Mouse (Mus musculus) hindbrain, embryonic 11.5 days (tissue): ENCODE results near the gene Pds5a. TPM values are rescaled to one million over a fixed set of nuclear protein-coding genes. Genes with fewer than 3 reads are reported as not detected.

Experiments
- ATAC-seq: fragments of 200-750 bp; cut with Nextera tagmentation; 2 replicates; pipeline ENCODE4 v1.8.0; 2017; ENCODE audit warnings: mild to moderate bottlenecking, moderate TSS enrichment, moderate library complexity; ENCODE audit not compliant: low FRiP score
- DNase-seq: peaks from one replicate; pipeline ENCODE4 v3.0.0-alpha.2; 2015; ENCODE audit warnings: low spot score
- H3K27ac ChIP-seq: fragments of 300-500 bp; sonication (generic); 2 replicates; pipeline ENCODE4 v1.5.1; 2014; ENCODE audit warnings: mild to moderate bottlenecking, low read depth, low read length
- H3K27me3 ChIP-seq: fragments of 300-500 bp; sonication (generic); 2 replicates; pipeline ENCODE4 v1.6.1; 2014; ENCODE audit warnings: mild to moderate bottlenecking, low read length, moderate library complexity, mixed read lengths; ENCODE audit not compliant: control insufficient read depth, insufficient read depth
- H3K36me3 ChIP-seq: fragments of 300-500 bp; sonication (generic); 2 replicates; pipeline ENCODE4 v1.6.1; 2014; ENCODE audit warnings: mild to moderate bottlenecking, low read length, moderate library complexity, mixed read lengths; ENCODE audit not compliant: control insufficient read depth, insufficient read depth
- H3K4me1 ChIP-seq: fragments of 300-500 bp; sonication (generic); replicated peaks from 2 replicates; pipeline ENCODE4 v1.6.1; 2014; ENCODE audit warnings: low read length, mixed read lengths; ENCODE audit not compliant: control insufficient read depth, insufficient read depth
- H3K4me2 ChIP-seq: fragments of 300-500 bp; sonication (generic); replicated peaks from 2 replicates; pipeline ENCODE4 v1.6.1; 2014; ENCODE audit warnings: mild to moderate bottlenecking, low read depth, low read length
- H3K4me3 ChIP-seq: fragments of 300-500 bp; sonication (generic); 2 replicates; pipeline ENCODE4 v1.5.1; 2014; ENCODE audit warnings: low read depth, low read length
- H3K9ac ChIP-seq: fragments of 300-500 bp; sonication (generic); 2 replicates; pipeline ENCODE4 v1.6.1; 2014; ENCODE audit warnings: low read depth, low read length
- H3K9me3 ChIP-seq: fragments of 300-500 bp; sonication (generic); 2 replicates; pipeline ENCODE4 v1.6.1; 2016; ENCODE audit warnings: low read length; ENCODE audit not compliant: control insufficient read depth
- WGBS: fragments of 180-500 bp; shearing (Covaris S2); extraction: QIAGEN DNeasy Blood & Tissue Kit; methylation state at CpG from one replicate; pipeline ENCODE4 v1.1.7; 2014; 5-methylcytosine and 5-hydroxymethylcytosine counted together
- polyA plus RNA-seq: library from polyadenylated mRNA; unstranded; fragments of >200 nt; fragmentation: Nextera tagmentation; extraction: Ambion mirVana; gene quantifications from 2 replicates; pipeline ENCODE4 v1.2.1, GENCODE M21; 2014

Pds5a gene
- polyA plus RNA-seq, 1 experiment from 2014 or later = 114 TPM

GRCm38 (mm10) chr5:65610541-65610940 is 87.5 kb downstream of the Pds5a start:
- Histone ChIP-seq H3K27ac (no peak overlapping the region), H3K4me2 (no peak overlapping the region), H3K27me3 (no peaks in the 10 kb centered on the region), H3K4me1 (no peaks in the 10 kb centered on the region), H3K9ac (no peak overlapping the region), H3K36me3 (0 out of 2 replicates have a peak, but pooled peaks cover 4% of the 10 kb centered on the region), H3K4me3 (no peak overlapping the region), H3K9me3 (no peaks in the 10 kb centered on the region)
- DNase-seq (no peak), ATAC-seq (no peak)
- WGBS = 85% methylated on average over 4 of the region's 4 CpGs

DNA sequence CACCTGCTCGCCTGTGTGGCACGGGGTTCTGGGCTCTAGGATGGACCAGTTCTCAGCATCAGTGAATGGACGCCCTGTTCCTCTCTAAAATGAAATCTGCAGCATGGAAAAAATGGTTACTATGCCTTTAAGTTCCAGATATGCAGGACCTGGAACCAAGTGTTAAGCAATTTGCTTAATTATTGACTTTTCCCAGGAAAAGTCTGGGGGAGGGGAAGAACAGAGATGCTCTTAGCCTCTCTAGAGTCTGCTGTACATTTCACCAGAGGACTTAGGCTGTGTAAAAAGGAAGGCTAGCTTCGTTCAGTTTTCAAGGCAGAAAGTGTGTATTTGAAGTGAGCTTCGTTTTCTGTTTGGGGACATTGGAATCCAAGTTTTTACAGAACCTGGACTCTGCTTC is 88.3 kb downstream of the Pds5a start:
- ATAC-seq = no peak
- WGBS = 90% methylated on average over 5 of the region's 5 CpGs
- H3K4me1 ChIP-seq = no peaks in the 10 kb centered on the region

DNA sequence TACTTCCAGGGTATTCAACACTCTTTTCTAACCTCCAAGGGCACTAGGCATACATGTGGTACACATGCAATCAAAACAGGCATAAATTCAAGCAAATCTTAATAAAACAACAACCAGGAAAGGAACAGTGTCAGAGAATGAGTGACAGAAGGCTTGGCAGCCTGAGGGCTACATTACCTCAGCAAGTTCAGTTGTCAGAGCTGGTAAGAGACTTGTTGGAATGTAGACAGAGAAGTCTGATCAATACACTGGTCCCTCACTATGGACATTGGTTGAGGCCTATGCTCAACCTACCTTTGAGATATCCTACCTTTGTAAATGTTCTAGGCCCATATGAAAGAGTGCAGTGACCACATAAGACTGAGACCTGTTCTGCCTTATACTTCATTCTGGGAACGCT is 91.3 kb downstream of the Pds5a start:
- no peaks in the 10 kb centered on the region for H3K9me3 ChIP-seq
- no peak overlapping the region for H3K27ac ChIP-seq
- no peak overlapping the region for H3K4me2 ChIP-seq
- H3K9ac ChIP-seq = no peak overlapping the region
- 95% methylated on average over 1 of the region's 1 CpGs for WGBS
- no peaks in the 10 kb centered on the region for H3K36me3 ChIP-seq
- no peaks in the 10 kb centered on the region for H3K27me3 ChIP-seq
- no peaks in the 10 kb centered on the region for H3K4me1 ChIP-seq
- H3K4me3 ChIP-seq = no peak overlapping the region
- ATAC-seq (no peak), DNase-seq (no peak)

More for the DNA sequence above, 88.3 kb downstream of the Pds5a start:
- H3K36me3 ChIP-seq = no peaks in the 10 kb centered on the region
- H3K9ac ChIP-seq = no peak overlapping the region
- H3K27me3 ChIP-seq = no peaks in the 10 kb centered on the region
- no peak for DNase-seq
- H3K9me3 ChIP-seq = no peaks in the 10 kb centered on the region
- H3K4me3 ChIP-seq = no peak overlapping the region
- H3K27ac ChIP-seq = no peak overlapping the region
- no peak overlapping the region for H3K4me2 ChIP-seq

- no peak for DNase-seq
- Histone ChIP-seq H3K36me3 (no peaks in the 10 kb centered on the region; the same call in 1 of the 2 replicates), H3K9me3 (no peaks in the 10 kb centered on the region), H3K9ac (no peak overlapping the region), H3K4me3 (no peak overlapping the region), H3K27ac (no peak overlapping the region), H3K27me3 (no peaks in the 10 kb centered on the region), H3K4me1 (no peaks in the 10 kb centered on the region), H3K4me2 (no peak overlapping the region)
- ATAC-seq = no peak
- 93% methylated on average over 7 of the region's 7 CpGs for WGBS
Measured at GRCm38 (mm10) chr5:65599681-65600080, 98.4 kb downstream of the Pds5a start.

DNA sequence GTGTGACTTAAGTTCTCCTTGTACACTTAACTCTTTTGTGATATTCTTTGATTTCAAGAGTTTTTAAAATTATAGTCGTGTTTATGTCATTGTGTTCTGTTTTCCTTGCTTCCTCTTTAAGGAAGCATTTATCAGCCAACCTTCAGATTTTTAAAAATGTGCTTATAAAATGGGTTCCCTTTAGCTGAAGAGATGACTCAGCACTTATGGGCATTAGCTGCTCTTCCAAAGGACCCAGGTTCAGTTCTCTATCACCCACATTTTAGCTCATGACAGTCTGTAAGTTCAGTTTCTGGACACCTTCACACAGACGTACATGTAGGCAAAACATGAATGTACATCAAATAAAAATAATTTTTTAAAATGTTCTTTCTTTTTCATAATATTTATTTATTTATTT is 105.7 kb downstream of the Pds5a start:
- Histone ChIP-seq H3K36me3 (no peaks in the 10 kb centered on the region), H3K4me2 (no peak overlapping the region), H3K4me3 (no peak overlapping the region), H3K4me1 (no peaks in the 10 kb centered on the region), H3K9ac (no peak overlapping the region), H3K9me3 (no peaks in the 10 kb centered on the region), H3K27me3 (no peaks in the 10 kb centered on the region), H3K27ac (no peak overlapping the region)
- ATAC-seq (no peak), DNase-seq (no peak)
- WGBS = 95% methylated on average over 2 of the region's 2 CpGs

- no peaks in the 10 kb centered on the region for H3K36me3 ChIP-seq
- no peak overlapping the region for H3K4me3 ChIP-seq
- H3K9ac ChIP-seq = no peak overlapping the region
- ATAC-seq = no peak
- no peak for DNase-seq
- no peak overlapping the region for H3K4me2 ChIP-seq
- H3K27me3 ChIP-seq = no peaks in the 10 kb centered on the region
- WGBS = 96% methylated on average over 1 of the region's 1 CpGs
- H3K27ac ChIP-seq = no peak overlapping the region
- H3K4me1 ChIP-seq = no peaks in the 10 kb centered on the region
- H3K9me3 ChIP-seq = no peaks in the 10 kb centered on the region
Measured at GRCm38 (mm10) chr5:65590199-65590598, 107.9 kb downstream of the Pds5a start.

DNA sequence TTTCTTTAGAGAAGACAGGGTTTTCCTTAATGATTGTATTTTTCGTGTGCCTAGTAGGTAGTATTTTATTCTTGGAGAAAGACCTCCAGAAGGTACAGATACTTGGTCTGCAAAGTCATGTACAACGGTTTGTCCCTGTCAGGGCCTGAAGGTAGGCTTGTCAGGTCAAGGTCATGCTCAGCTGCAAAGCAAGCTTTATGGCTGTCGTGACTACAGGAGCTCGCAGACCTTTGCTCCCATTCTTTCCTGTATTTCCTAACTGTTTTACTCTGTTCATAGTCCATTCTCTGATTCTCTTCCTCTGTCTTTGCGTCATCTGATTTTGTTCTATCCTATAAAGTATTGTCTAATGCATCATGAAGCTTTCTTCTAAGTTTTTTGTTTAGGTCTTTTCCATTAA is 111.8 kb downstream of the Pds5a start:
- no peak for DNase-seq
- 0 out of 2 replicates have a peak, but pooled peaks cover 2% of the 10 kb centered on the region for H3K36me3 ChIP-seq
- no peaks in the 10 kb centered on the region for H3K9me3 ChIP-seq
- no peak overlapping the region for H3K4me2 ChIP-seq
- no peaks in the 10 kb centered on the region for H3K27me3 ChIP-seq
- no peak overlapping the region for H3K27ac ChIP-seq
- H3K4me3 ChIP-seq = no peak overlapping the region
- H3K9ac ChIP-seq = no peak overlapping the region
- ATAC-seq = no peak
- WGBS = 93% methylated on average over 5 of the region's 5 CpGs
- H3K4me1 ChIP-seq = no peaks in the 10 kb centered on the region

- Histone ChIP-seq H3K9me3 (no peaks in the 10 kb centered on the region), H3K9ac (no peak overlapping the region), H3K27me3 (no peaks in the 10 kb centered on the region), H3K27ac (no peak overlapping the region), H3K4me3 (no peak overlapping the region), H3K4me2 (no peak overlapping the region), H3K36me3 (0 out of 2 replicates have a peak, but pooled peaks cover 2% of the 10 kb centered on the region), H3K4me1 (no peaks in the 10 kb centered on the region)
- no peak for DNase-seq
- ATAC-seq = no peak
- 89% methylated on average over 3 of the region's 3 CpGs for WGBS
Measured at GRCm38 (mm10) chr5:65578545-65578944, 119.5 kb downstream of the Pds5a start.

- no peak for DNase-seq
- Histone ChIP-seq H3K27ac (no peak overlapping the region), H3K27me3 (no peaks in the 10 kb centered on the region), H3K4me1 (no peaks in the 10 kb centered on the region), H3K9me3 (no peaks in the 10 kb centered on the region), H3K4me2 (no peak overlapping the region), H3K36me3 (no peaks in the 10 kb centered on the region), H3K4me3 (no peak overlapping the region), H3K9ac (no peak overlapping the region)
- no peak for ATAC-seq
- WGBS = 89% methylated on average over 2 of the region's 2 CpGs
Measured at GRCm38 (mm10) chr5:65575896-65576295, 122.2 kb downstream of the Pds5a start.
